ENCODE assay signal across 12 mouse cellular contexts in the genomic region with DNA sequence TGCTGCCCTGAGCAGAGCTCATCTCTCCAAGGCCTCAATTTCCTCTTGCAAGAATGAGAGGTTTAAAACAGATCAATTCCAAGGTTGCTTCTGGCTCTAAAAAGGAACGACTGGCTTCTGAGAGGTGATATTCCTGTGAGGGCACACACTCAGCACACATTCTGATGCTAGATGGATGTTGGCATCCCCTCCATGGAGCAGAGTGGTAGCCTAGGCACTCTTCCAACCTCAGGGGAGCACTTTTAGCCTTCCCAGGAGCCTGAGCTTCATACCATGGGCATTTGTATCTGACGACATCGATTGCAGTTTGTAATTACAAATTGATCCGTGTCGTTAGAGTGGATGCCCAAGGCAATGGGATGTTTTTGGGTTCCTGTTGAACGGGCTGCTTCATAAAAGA.
"Had no signal": no experiment of that assay in that cellular context is flagged by ENCODE, and none has a peak within 500 bp of the region (broad histone marks: within the 10 kb centered on the region; RNA-seq: fewer than 3 reads in every experiment).

No protein-coding gene starts in this region.

- DNase-seq: lung, embryonic 14.5 days; lung, postnatal 10 days; lung, postnatal 4 days; midbrain, embryonic 14.5 days; retina, postnatal 1 day; right cerebral cortex, adult 18-20 months; right cerebral cortex, postnatal 25 days; right cerebral cortex, postnatal 4 days; spleen, adult 18-20 months; thymus, adult 18-20 months; thymus, postnatal 14 days; thymus, postnatal 36 days had no signal
